Mouse (Mus musculus): ENCODE measurements around the gene Tmem106b.

Gene Tmem106b

DNA sequence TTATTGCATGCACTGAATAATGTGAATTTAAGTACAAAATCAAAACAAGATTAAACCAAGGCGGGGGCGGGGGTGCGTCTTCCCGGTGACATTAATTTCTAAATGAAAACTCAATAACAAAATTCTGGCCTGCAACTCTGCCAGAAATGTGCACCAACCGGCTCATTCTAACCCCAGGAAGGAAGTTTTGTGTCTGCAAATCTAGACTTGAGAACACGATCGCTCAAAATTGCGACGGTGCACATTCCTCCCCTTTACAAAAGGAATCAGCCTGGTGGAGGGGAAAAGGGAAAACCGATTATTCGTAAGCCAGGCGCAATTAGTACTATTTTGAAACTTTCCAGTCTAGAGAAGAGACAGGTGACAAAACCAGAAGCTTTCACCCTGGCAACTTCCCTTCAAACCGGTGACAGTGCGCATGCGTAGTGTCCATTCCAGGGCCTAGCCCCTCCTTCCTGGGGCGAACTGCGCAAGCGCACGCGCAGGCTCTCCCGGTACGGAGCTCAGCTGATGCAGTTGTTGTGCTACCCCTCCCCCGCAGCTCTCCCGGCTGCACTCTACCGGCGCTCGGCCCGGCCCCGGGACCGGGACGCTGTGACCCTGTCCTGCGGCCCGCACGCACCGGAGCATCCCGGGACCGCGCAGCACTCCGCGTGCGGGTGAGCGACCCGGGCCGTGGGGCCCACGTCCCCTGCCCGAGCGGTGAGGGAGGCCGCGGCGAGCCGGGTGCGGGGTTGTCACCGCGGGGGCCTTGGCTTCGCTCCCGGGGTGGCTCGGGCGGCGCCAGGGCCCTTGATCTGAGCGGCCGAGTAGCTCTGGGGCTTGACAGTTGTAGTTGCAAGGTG, at the start of gene Tmem106b:
TSS of gene Tmem106b (plus strand) at position 458 of the 845 bp plus-strand sequence.
- DNase-seq (ENCODE audit: low spot score in 2 of 2), result peak; percentile 95 to 96

DNA sequence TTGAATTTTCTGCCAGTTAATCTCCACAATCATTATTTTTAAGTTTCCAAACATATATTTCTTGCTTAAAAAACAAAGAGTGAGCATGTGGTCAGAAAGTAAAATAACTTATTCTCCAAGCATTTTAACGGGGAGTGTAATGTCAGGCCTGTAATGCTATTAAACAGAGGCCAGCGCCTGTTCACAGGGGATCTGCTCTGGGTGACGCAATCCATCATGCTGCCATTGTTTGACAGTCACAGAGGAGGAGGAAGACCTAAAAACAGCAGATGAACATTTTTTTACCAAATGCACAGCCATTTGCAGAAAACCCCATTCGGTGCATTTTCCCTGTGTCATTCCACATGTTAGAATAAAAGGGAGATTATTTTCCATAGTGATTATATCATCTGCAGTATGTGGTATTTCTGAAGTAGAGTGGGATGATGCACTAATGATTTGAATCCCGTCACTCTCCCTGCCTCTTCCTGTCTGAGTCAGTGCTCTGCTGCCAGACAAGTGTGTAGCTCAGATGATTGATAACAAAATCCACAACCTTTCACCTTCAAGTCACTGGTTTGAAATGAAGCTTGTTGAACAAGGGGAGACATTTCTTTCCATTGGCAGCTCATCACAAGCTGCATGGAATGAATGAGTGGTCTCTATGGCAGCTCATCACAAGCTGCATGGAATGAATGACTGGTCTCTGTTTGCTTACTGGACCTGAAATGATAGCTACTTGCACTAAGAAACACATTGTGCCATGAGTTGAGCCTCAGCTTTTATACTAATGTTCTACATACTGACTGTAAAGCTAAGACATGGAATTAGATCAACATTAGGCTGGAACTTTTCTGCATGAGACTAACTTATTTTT, 48.1 kb upstream of the Tmem106b start:
- DNase-seq (ENCODE audit: low spot score in 2 of 2), result no peak

DNA sequence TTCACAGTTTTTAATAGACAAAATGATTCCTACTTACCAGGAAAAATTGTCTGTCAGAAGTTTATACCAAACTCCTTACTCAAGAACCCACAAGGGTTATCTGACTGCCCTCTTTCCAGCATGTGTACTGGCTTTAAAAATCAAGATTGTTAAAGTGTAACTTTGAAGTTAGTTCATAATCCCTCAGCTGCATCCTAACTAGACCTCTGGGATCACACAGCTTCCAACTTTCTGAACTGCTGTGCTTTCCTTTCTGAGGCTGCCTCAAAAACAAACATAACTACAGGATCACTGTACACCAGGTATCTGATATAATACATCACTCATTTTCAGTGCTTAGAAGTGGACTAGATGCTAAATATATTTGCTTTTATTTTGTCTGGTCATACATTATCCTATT, 39.0 kb upstream of the Tmem106b start:
- no peak for DNase-seq (ENCODE audit: low spot score in 2 of 2)

DNA sequence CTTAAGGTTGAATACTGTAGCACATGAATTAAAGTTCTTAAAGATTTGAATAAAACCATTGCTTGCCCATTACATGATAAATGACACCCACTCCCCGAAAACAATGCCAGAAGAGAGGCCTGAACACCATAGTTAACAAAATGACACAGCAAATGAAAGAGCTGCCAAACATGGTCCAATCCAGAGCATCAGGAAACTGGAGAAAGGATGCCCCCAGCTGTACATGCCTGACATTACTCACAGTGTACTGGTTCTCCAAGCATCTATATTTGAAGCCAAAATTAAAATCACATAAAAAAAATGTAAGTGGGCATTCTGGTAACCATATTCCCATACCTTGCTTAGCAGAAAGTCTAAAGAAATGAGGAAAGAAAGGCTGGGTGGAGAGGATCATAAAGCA, 38.6 kb upstream of the Tmem106b start:
- DNase-seq (ENCODE audit: low spot score in 2 of 2), result peak; percentile 1 to 33

DNA sequence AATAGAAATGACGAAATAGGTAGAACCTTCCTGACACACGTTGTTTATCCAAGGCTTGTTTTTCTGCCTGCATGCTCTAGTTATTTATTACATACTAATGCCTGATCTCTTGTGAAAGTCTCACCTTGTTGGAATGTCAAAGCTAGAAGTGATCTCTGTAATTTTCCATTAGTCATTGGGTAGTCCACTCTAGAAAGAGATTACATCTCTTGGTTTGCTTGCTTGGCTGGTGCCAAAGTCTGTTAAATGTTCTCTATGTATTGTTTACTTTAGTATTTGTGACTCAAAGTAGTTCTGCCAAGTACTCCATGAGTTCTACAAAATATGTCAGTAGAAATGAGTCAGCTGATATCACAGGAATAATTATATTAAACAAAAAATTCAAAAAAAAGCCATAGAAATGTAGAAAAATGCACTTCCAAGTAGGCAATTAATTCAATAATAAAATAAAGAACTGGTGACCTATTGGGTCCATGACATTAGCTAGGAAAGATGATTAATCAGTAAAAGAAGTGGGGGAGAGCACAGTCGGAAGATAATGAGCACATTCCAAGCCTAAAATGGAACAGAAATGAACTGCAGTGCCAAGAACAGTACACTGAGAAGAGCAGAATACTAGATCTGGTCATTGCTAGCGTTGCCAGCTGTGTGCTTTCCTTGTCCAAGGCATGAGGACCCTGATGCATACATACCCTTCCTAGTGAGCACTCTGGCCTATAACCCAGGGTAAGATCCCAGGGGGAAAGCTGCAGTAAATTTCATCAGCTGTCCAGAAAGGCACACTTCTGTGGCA, 17.0 kb upstream of the Tmem106b start:
- no peak for DNase-seq (ENCODE audit: low spot score in 2 of 2)

DNA sequence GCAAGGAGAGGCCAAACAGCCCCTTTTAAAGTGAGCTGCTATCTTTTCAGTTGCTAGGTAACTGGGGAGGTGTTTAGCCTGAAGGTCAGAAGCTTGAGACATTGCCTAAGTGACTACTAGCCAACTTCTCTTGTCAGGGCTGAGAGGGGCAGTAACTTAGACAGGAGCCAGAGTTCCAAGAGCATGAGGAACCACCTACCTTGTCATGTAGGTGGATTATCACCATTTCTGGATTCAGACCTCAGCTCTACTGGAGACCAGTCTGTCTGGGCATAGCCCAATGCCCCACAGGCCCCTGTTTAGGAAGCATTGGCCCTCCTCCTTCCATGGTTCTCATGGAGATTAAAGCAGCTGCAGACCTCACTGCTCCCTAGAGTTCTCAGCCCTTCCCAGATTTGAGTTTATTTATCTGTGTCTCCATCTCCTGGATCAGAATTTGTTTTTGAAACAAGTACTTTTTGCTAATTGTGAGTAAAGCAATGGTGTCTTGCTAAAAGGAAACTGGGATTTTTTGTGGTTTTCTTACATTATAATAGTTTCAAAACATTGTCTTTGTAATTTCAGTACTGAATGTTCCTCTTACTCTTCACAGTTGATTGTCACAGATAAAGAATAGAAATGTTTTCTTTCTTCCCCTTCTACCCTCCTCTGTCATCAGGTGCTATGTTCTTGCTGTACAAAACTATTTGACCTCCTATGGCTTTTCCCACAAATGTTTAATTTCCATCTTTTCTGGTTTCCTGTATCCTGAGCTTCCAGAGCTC, 8.1 kb upstream of the Tmem106b start:
- DNase-seq (ENCODE audit: low spot score in 2 of 2), result no peak

DNA sequence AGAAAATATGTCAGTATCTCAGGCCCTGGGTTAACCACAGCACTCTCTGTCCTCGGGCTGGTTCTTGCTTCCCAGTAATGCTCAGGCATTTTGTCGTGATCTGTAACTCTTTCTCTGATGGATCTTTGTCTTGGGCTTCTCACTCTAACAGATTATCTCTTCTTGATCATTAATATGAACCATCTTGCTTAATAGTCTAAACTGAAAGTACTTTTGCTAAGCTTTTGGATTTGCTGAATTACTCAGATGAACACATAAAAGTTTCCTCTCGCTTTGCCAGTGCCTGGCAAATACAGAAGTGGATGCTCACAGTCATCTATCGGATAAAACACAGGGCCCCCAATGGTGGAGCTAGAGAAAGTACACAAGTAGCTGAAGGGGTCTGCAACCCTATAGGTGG, 7.5 kb upstream of the Tmem106b start:
- DNase-seq (ENCODE audit: low spot score in 2 of 2), result no peak

DNA sequence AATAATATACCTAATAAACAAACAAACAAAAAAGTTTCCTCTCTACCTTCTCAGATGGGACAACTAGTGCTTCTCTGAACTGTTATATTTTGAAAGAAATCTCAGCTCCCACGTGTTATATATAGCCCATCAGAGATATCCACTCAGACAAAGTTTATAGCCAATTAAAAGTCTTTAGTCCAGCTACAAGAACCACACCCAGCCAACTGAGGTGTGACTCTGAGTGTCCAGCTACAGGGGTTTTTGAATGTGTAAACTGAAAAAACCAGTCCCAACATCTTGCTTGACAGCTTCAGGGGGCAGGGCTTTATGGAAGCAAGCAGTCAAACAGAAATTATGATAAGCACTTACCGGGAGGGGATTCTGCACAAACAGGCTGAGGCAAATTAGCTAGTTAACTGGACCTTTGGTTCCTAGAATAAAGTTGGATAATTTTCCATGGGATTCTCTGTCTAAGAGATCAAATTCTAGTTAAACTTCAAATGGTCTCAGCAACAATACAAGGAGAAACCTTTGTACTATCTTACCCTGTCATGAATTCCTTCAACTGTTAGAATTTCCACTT, 6.8 kb upstream of the Tmem106b start:
- no peak for DNase-seq (ENCODE audit: low spot score in 2 of 2)

DNA sequence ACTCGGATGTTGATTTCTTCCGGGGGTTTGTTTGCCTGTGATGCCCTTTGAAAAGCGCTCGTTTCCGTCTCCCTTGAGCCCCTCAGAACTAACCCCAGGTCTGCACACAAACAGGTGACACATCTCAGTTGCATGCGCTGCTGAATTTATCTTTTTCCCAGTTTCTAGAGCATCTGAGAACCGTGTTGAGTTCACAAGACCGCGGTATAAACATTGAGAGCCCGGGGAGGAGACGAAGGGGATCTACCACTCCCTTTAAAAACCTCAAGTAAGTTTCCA, 527 bp downstream of the Tmem106b start:
- peak in 1 of 2 experiments; percentile 20 for DNase-seq (ENCODE audit: low spot score in 2 of 2)

DNA sequence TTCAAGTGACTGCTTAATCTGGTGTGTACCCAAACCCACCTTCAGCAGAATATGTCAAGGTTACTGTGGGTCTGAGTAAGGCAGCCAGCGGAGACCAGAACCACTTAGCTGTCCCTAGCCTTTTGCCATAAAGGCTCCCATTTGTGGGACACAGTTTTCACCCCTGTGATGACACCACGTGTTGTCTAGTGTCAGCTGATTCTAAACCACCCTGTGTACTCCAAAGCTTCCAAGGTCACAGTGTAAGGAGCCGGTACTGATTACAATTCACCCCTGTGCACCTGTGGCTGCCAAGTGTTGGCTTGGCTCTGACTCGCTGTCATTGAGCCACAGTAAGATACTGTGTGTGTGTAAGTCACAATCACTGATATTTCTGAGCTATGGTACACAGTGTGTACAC, 926 bp downstream of the Tmem106b start:
- DNase-seq (ENCODE audit: low spot score in 2 of 2), result no peak

DNA sequence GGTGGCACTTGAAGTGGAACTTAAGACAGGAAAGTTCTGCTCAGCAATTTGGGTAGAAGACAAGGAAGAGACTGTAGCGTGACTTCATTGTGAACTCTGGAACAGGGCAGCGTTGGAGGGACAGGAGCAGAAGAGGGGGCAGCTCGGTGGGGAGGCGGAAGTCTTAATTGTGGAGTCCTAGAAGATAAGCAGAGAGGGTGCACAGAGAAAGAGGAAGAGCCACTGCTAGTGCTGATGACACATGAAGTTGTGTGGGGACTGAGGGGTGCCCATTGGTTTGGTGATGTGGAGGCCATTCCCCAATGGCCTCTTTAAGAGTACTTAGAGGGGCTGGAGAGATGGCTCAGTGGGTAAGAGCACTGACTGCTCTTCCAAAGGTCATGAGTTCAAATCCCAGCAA, 3.5 kb downstream of the Tmem106b start:
- no peak for DNase-seq (ENCODE audit: low spot score in 2 of 2)

DNA sequence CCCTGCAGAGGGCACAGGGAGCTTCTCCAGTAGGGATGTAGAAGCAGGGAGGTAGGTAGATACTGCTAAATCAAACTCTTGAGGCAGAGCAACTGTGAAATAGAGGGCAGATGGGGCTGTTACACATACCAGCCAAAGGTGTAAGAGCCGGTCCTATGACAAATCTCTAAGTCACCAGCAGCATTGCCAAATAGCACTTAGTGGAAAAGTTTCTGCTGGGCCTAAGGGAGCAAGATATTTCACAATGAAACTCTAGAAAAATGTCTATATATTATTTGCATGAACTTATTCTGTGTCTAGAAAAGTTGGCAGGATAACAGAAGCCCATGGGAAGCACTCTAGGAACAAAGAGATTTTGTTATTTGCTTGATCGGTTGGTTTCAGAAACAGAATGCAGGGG, 4.3 kb downstream of the Tmem106b start:
- DNase-seq (ENCODE audit: low spot score in 2 of 2), result no peak

DNA sequence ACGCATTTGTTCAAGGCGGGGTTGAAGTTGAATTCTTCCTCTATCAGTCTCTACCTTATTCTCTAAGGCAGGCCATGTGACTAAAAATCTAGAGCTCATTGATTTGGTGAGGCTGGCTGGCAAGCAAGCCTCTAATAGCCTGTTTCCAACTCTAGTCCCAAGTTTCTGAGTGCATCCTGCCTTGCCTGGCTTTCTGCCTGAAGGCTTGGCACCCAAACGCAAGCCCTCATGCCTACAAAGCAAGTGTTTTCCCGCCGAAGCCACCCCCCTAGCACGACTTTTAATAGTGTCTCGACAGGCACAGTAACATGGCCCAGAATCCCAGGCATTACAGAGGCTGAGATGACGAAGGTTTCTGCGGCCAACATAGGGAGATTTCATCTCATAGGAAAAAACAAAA, 13.3 kb downstream of the Tmem106b start:
- DNase-seq (ENCODE audit: low spot score in 2 of 2), result peak; percentile 26 to 45

DNA sequence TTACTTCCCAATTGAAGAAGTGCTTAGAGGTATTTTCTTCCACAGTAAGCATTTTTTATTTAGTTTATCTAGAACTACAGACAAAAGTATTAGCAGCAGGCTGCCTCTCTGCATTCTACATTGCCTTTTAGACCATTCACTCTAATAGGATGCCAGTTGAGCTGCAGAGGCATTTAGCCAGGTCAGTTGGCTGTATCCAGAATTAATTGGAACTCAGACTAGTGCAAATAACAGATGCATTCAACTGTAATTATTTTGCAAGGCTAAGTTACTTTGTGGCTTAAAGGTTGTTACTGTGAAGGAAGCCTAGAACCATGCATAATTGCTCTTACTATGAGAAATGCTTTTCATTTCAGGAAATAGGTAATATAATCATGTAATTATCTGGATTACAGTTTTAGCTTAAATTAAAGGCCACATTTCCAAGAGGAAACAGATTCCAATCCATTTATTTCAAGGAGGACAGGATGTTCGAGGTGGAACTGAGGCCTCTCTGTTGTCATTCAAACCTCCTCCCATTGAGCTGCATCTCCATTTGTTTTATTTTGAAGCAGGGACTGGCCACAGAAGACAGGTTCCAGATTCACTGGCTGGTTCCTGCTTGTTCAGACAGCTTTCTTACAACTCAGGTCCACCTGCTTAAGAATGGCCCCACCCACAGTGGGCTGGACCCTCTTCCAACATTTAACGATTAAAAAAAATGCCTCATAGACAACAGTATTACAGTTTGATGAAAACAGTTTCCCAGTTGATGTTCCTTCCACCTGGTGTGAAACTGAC, 27.3 kb downstream of the Tmem106b start:
- no peak for DNase-seq (ENCODE audit: low spot score in 2 of 2)

DNA sequence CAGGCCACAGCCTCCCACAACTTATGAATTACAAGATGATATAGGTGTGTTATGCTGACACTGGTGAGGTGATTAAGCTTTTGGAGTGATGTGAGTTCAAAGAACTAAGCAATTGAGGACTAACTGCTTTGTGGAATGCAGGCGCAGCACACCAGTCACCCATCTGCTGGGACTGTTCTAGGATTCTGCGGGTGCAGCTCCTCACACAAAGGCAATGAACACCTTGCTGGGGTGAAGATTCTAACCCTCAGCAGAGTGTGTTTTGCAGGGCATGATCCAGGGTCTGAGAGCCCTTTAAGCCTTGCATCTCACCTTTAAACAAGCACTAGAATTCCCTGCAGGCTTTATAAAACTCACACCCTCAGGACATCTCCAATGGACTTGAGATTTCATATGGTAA, 30.6 kb downstream of the Tmem106b start:
- no peak for DNase-seq (ENCODE audit: low spot score in 2 of 2)

DNA sequence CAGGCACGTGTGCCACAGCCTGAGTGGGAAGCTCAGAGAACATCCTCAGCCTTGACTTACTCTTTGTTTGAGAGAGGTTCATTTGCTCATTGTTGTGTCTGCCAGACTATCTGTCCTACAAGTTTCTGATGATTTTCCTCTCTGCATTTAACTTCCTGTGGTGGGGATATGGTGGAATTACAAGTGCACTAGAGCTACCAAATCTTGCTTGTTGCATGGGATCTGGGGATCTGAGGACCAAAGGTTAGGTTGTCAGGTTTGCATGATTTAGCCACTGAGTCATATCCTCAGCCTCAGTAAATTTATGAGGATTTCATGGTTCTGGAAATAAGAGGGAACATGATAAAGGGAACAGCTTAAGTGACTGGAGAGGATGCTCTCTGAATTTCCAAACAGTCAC, 39.1 kb downstream of the Tmem106b start:
- DNase-seq (ENCODE audit: low spot score in 2 of 2), result no peak

DNA sequence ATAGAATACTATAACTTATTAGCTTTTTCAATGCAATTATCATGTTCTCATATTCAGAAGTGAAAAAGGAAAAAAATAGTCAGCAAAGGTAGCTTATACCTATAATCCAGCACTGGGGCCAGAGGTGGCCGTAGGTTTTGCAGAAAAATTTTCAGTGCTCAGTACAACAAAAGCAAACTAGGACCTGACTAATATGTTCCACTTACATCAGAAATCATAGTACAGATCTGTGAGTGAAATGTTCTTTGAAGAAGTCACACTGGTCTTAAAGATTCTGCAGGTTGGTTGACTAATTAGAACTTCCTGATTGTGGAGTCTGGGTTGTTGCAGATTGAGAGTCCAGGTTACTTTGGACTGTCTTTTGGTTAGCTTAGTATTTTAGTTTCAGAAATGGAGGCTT, 67.7 kb downstream of the Tmem106b start:
- no peak for DNase-seq (ENCODE audit: low spot score in 2 of 2)

All from frontal cortex, postnatal 36 days (tissue).